Mouse (Mus musculus): ENCODE results near the gene Lemd2. TPM values are rescaled to one million over a fixed set of nuclear protein-coding genes. Genes with fewer than 3 reads are reported as not detected.

Gene Lemd2
- polyA plus RNA-seq, 1 experiment: 86.6 TPM

DNA sequence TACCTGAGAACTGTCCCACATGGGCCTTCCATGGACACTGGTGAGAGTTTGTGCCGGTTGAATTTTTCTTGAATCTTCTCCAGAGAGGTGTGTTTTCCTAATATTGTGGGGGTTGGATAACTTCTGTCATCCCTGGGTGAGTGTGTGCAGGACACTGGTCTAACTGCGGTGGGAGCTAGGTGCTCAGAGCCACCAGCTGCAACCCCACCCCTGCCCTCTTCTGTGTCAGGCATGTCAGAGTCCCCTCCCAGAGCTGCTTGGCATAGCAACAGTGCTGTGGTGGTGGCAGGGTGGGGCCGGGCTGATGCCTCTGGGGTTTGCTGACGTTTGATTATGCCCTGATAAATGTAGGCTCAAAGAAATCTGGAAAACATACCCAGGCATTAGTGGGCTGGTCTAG is 40.6 kb upstream of the Lemd2 start:
- Histone ChIP-seq H3K36me3 (ENCODE audit: control insufficient read depth, insufficient read depth, low read length) (no peaks in the 10 kb centered on the region), H3K27me3 (ENCODE audit: control insufficient read depth, insufficient read depth, low read length) (no peaks in the 10 kb centered on the region), H3K4me3 (ENCODE audit: extremely low read depth, insufficient read depth, insufficient read length) (no peak overlapping the region), H3K4me1 (ENCODE audit: control insufficient read depth, insufficient read depth, insufficient read length) (peaks cover 9% of the 10 kb centered on the region; the same call in 1 of the 2 replicates), H3K27ac (ENCODE audit: insufficient read depth, low read length) (no peak overlapping the region)
- no peak for DNase-seq (ENCODE audit: low read depth in 1 of 2, low spot score in 2 of 2)
- TF ChIP-seq CTCF (IDR thresholded peaks at IDR 0.05; ENCODE audit: extremely low read depth, insufficient read depth, insufficient read length, insufficient replicate concordance) (no peak), POLR2A (IDR thresholded peaks at IDR 0.05; ENCODE audit: low read depth, low read length) (no peak)
- 79% methylated on average over 4 of the region's 4 CpGs for WGBS

- H3K4me1 ChIP-seq (ENCODE audit: control insufficient read depth, insufficient read depth, insufficient read length): peaks cover 9% of the 10 kb centered on the region; the same call in 1 of the 2 replicates
- H3K27ac ChIP-seq (ENCODE audit: insufficient read depth, low read length): no peak overlapping the region; the same call in 1 of the 2 replicates
- 12% methylated on average over 17 of the region's 18 CpGs for WGBS
- no peaks in the 10 kb centered on the region for H3K36me3 ChIP-seq (ENCODE audit: control insufficient read depth, insufficient read depth, low read length)
- peak overlapping the region; percentile 17; the same call in 1 of the 2 replicates for H3K4me3 ChIP-seq (ENCODE audit: extremely low read depth, insufficient read depth, insufficient read length)
- no peak for TF ChIP-seq POLR2A (IDR thresholded peaks at IDR 0.05; ENCODE audit: low read depth, low read length)
- no peak for TF ChIP-seq CTCF (IDR thresholded peaks at IDR 0.05; ENCODE audit: extremely low read depth, insufficient read depth, insufficient read length, insufficient replicate concordance)
- H3K27me3 ChIP-seq (ENCODE audit: control insufficient read depth, insufficient read depth, low read length): no peaks in the 10 kb centered on the region
- peak in 1 of 2 experiments; percentile 19 for DNase-seq (ENCODE audit: low read depth in 1 of 2, low spot score in 2 of 2)
Observed at GRCm38 (mm10) chr17:27242194-27243189, 38.2 kb upstream of the Lemd2 start.

GRCm38 (mm10) chr17:27240556-27241457 is 36.5 kb upstream of the Lemd2 start:
- Histone ChIP-seq H3K4me3 (ENCODE audit: extremely low read depth, insufficient read depth, insufficient read length) (no peak overlapping the region), H3K27ac (ENCODE audit: insufficient read depth, low read length) (no peak overlapping the region), H3K36me3 (ENCODE audit: control insufficient read depth, insufficient read depth, low read length) (no peaks in the 10 kb centered on the region), H3K4me1 (ENCODE audit: control insufficient read depth, insufficient read depth, insufficient read length) (peaks cover 9% of the 10 kb centered on the region; the same call in 1 of the 2 replicates), H3K27me3 (ENCODE audit: control insufficient read depth, insufficient read depth, low read length) (no peaks in the 10 kb centered on the region)
- no peak for DNase-seq (ENCODE audit: low read depth in 1 of 2, low spot score in 2 of 2)
- TF ChIP-seq POLR2A (IDR thresholded peaks at IDR 0.05; ENCODE audit: low read depth, low read length) (no peak), CTCF (IDR thresholded peaks at IDR 0.05; ENCODE audit: extremely low read depth, insufficient read depth, insufficient read length, insufficient replicate concordance) (no peak)
- 53% methylated on average over 15 of the region's 15 CpGs for WGBS

DNA sequence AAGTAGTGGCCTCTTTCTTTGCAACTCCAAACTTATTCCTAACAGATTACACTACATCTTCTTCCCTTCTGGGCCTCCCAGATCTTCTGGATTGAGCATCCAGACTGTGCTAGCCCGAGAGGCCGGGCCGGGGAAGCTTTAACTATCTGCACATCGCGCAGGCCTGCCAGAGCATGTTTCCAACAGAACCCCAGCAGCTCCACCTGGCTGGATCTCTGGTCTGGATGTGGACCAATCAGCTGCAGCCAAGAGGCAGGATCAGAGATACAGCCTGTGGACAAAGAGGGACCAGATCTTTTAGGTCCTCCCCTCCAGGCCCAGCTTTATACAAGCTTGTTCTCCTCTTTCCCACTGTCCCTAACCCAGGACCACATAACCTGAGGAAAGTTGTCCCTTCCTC is 35.7 kb upstream of the Lemd2 start:
- no peak for DNase-seq (ENCODE audit: low read depth in 1 of 2, low spot score in 2 of 2)
- TF ChIP-seq POLR2A (IDR thresholded peaks at IDR 0.05; ENCODE audit: low read depth, low read length) (no peak), CTCF (IDR thresholded peaks at IDR 0.05; ENCODE audit: extremely low read depth, insufficient read depth, insufficient read length, insufficient replicate concordance) (no peak)
- Histone ChIP-seq H3K4me3 (ENCODE audit: extremely low read depth, insufficient read depth, insufficient read length) (no peak overlapping the region), H3K36me3 (ENCODE audit: control insufficient read depth, insufficient read depth, low read length) (no peaks in the 10 kb centered on the region), H3K27me3 (ENCODE audit: control insufficient read depth, insufficient read depth, low read length) (no peaks in the 10 kb centered on the region), H3K27ac (ENCODE audit: insufficient read depth, low read length) (no peak overlapping the region), H3K4me1 (ENCODE audit: control insufficient read depth, insufficient read depth, insufficient read length) (peaks cover 9% of the 10 kb centered on the region; the same call in 1 of the 2 replicates)
- 97% methylated on average over 5 of the region's 5 CpGs for WGBS

- TF ChIP-seq POLR2A (IDR thresholded peaks at IDR 0.05; ENCODE audit: low read depth, low read length): no peak
- TF ChIP-seq CTCF (IDR thresholded peaks at IDR 0.05; ENCODE audit: extremely low read depth, insufficient read depth, insufficient read length, insufficient replicate concordance): no peak
- 58% methylated on average over 8 of the region's 8 CpGs for WGBS
Observed at GRCm38 (mm10) chr17:27238637-27239036, 34.4 kb upstream of the Lemd2 start.

GRCm38 (mm10) chr17:27237731-27238130 is 33.5 kb upstream of the Lemd2 start:
- H3K4me3 ChIP-seq (ENCODE audit: extremely low read depth, insufficient read depth, insufficient read length): no peak overlapping the region
- no peaks in the 10 kb centered on the region for H3K27me3 ChIP-seq (ENCODE audit: control insufficient read depth, insufficient read depth, low read length)
- no peak for DNase-seq (ENCODE audit: low read depth in 1 of 2, low spot score in 2 of 2)
- H3K27ac ChIP-seq (ENCODE audit: insufficient read depth, low read length): no peak overlapping the region
- TF ChIP-seq CTCF (IDR thresholded peaks at IDR 0.05; ENCODE audit: extremely low read depth, insufficient read depth, insufficient read length, insufficient replicate concordance) (no peak), POLR2A (IDR thresholded peaks at IDR 0.05; ENCODE audit: low read depth, low read length) (no peak)
- WGBS: 87% methylated on average over 8 of the region's 8 CpGs
- no peaks in the 10 kb centered on the region for H3K36me3 ChIP-seq (ENCODE audit: control insufficient read depth, insufficient read depth, low read length)
- H3K4me1 ChIP-seq (ENCODE audit: control insufficient read depth, insufficient read depth, insufficient read length): peaks cover 9% of the 10 kb centered on the region; the same call in 1 of the 2 replicates

More at GRCm38 (mm10) chr17:27238637-27239036, 34.4 kb upstream of the Lemd2 start:
- Histone ChIP-seq H3K27me3 (ENCODE audit: control insufficient read depth, insufficient read depth, low read length) (no peaks in the 10 kb centered on the region), H3K27ac (ENCODE audit: insufficient read depth, low read length) (no peak overlapping the region), H3K4me3 (ENCODE audit: extremely low read depth, insufficient read depth, insufficient read length) (no peak overlapping the region), H3K4me1 (ENCODE audit: control insufficient read depth, insufficient read depth, insufficient read length) (peaks cover 9% of the 10 kb centered on the region; the same call in 1 of the 2 replicates), H3K36me3 (ENCODE audit: control insufficient read depth, insufficient read depth, low read length) (no peaks in the 10 kb centered on the region)
- no peak for DNase-seq (ENCODE audit: low read depth in 1 of 2, low spot score in 2 of 2)
